Mouse (Mus musculus) left cerebral cortex, postnatal 10 days (tissue): ENCODE measurements around the gene Xlr3a. TPM values are rescaled to one million over a fixed set of nuclear protein-coding genes. Genes with fewer than 3 reads are reported as not detected.

Experiments used
- total RNA-seq, 2 experiments: library from RNA; stranded (reverse); gene quantifications; 2 replicates each; pipeline ENCODE4 v1.2.3; 2021

The Xlr3a gene
- total RNA-seq, 2 experiments from 2014 or later, result 0.51 to 4.8 TPM

Other genes with a start within 250 kb of the Xlr3a start
- 10 to 100 TPM; 54.1 to 55.2 TPM for gene Cetn2, start 178.7 kb downstream of the Xlr3a start, total RNA-seq
- gene Nsdhl, start 178.5 kb downstream of the Xlr3a start, total RNA-seq, result 10 to 100 TPM; 47.7 to 52.7 TPM
- 1 to 10 TPM in 1 of 2 experiments, under 1 TPM in 1; 0.90 to 1.0 TPM for gene Zfp185, start 109.8 kb downstream of the Xlr3a start, total RNA-seq
- under 1 TPM; 0.41 to 0.59 TPM for gene Pnma5, start 60.0 kb downstream of the Xlr3a start, total RNA-seq
- gene Pnma3, start 32.3 kb downstream of the Xlr3a start, total RNA-seq, result 10 to 100 TPM; 28.7 to 30.8 TPM
- under 1 TPM in 1 of 2 experiments, not detected in 1; 0.91 TPM for gene Xlr4a, start 14.6 kb downstream of the Xlr3a start, total RNA-seq
- 1 to 10 TPM; 1.5 to 1.9 TPM for gene Gm14685, start 20.0 kb upstream of the Xlr3a start, total RNA-seq
- gene Xlr5b, start 51.7 kb upstream of the Xlr3a start, total RNA-seq, result not detected
- 1 to 10 TPM in 1 of 2 experiments, under 1 TPM in 1; 0.91 to 1.4 TPM for gene DXBay18, start 52.4 kb upstream of the Xlr3a start, total RNA-seq
- not detected for gene Spin2d, start 79.9 kb upstream of the Xlr3a start, total RNA-seq
- gene Xlr3b, start 95.1 kb upstream of the Xlr3a start, total RNA-seq, result 1 to 10 TPM; 1.2 to 9.8 TPM
- gene Xlr4b, start 117.2 kb upstream of the Xlr3a start, total RNA-seq, result 1 to 10 TPM in 1 of 2 experiments, under 1 TPM in 1; 0.45 to 1.1 TPM
- gene F8a, start 131.2 kb upstream of the Xlr3a start, total RNA-seq, result 10 to 100 TPM; 14.3 to 15.1 TPM
- gene Xlr4c, start 146.0 kb upstream of the Xlr3a start, total RNA-seq, result under 1 TPM in 1 of 2 experiments, not detected in 1; 0.90 TPM
- not detected for gene Xlr3c, start 168.3 kb upstream of the Xlr3a start, total RNA-seq
- not detected for gene Xlr5a, start 195.9 kb upstream of the Xlr3a start, total RNA-seq
- not detected for gene Xlr5c, start 195.9 kb upstream of the Xlr3a start, total RNA-seq
- not detected for gene Gm45015, start 239.7 kb upstream of the Xlr3a start, total RNA-seq
- 10 to 100 TPM; 16.8 to 17.5 TPM for gene Zfp275, start 245.5 kb upstream of the Xlr3a start, total RNA-seq